Mouse (Mus musculus): ENCODE measurements at regions not wholly inside any gene's neighbourhood (a gene's known extent, or its start where the extent isn't known, plus 50 kb on each side); places are given as distances from the start of the nearest gene placed in this dataset.
A peak's percentile ranks its signal among the peaks of the same experiment; 100 is the strongest.

DNA sequence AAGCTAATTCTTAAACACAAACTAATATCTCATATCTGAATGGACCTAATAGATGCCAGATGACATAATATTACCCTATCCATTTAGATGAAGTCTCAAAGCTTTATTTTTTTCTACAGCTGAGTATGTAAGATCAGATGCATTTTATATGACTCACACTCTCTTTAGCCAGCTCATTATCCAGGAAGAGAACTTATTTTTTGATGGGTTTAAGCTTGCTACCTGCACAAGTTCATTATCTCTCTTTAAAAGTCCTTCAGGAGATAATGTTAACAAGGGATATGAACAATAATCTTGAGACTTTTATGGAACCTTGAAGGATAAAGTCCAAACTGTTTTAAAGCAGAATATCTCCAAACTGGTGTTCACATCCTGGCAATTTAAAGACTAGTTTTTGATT is 468.0 kb downstream of the Ebf1 start:
- no peaks in the 10 kb centered on the region for H3K9me3 ChIP-seq (ENCODE audit: control insufficient read depth, low read length)
- H3K27ac ChIP-seq (replicated peaks; ENCODE audit: low read depth, low read length), result no peak overlapping the region
- ATAC-seq (ENCODE audit: low FRiP score, low read depth) (peak; percentile 37; the same call in 1 of the 2 replicates), DNase-seq (ENCODE audit: low spot score) (no peak)
- no peak overlapping the region for H3K9ac ChIP-seq (ENCODE audit: low read depth, low read length, severe bottlenecking)
- peaks cover 7% of the 10 kb centered on the region; the same call in 1 of the 2 replicates for H3K4me1 ChIP-seq (ENCODE audit: control insufficient read depth, insufficient read depth, low read length)
- no peaks in the 10 kb centered on the region for H3K27me3 ChIP-seq (ENCODE audit: control insufficient read depth, insufficient read depth, low read length)
- no peak overlapping the region for H3K4me2 ChIP-seq (replicated peaks; ENCODE audit: low read depth, low read length, severe bottlenecking)
- no peak overlapping the region for H3K4me3 ChIP-seq (replicated peaks; ENCODE audit: low read length)
- no peak for TF ChIP-seq POLR2A (IDR thresholded peaks at IDR 0.05; ENCODE audit: borderline replicate concordance, extremely low read depth, insufficient read depth, insufficient read length)
- H3K36me3 ChIP-seq (ENCODE audit: control insufficient read depth, insufficient read depth, low read length), result no peaks in the 10 kb centered on the region

DNA sequence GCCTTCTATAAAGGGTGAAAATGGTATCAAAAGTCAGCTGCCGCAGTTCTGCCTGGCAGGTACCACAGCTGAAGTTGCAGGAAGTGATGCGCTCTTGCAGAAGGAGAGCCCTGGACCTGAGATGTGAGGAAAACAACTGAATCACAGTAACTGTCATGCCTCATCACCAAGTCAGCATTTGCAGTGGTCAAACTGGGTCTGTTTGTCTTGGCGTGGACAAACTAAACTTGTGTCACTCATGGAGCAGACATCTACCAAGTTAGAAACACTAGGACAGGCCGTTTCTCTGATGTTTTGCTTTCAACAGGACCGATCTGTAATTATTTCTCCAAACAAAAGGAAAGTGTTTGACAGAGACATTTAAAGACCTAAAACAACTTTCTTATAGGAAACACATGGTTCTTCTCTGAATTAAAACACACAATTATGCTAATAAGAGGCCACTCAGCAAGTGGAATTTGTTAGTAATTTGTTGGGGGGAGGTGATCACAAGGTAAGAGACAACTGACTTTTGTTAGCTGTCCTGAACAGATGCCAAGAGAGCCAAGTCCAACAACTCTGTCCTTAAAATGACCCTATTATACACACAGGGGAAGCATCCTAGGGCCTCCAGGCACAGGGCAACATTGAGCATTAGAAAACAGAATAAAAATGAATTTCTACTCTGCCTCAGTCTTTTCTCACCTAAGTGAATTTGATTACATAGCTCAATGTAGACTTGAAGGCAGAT is 470.2 kb downstream of the Ebf1 start:
- Histone ChIP-seq H3K27ac (replicated peaks; ENCODE audit: low read depth, low read length) (no peak overlapping the region), H3K4me1 (ENCODE audit: control insufficient read depth, insufficient read depth, low read length) (peaks cover 7% of the 10 kb centered on the region; the same call in 1 of the 2 replicates), H3K4me2 (replicated peaks; ENCODE audit: low read depth, low read length, severe bottlenecking) (no peak overlapping the region), H3K9me3 (ENCODE audit: control insufficient read depth, low read length) (no peaks in the 10 kb centered on the region), H3K27me3 (ENCODE audit: control insufficient read depth, insufficient read depth, low read length) (no peaks in the 10 kb centered on the region), H3K9ac (ENCODE audit: low read depth, low read length, severe bottlenecking) (no peak overlapping the region), H3K4me3 (replicated peaks; ENCODE audit: low read length) (no peak overlapping the region), H3K36me3 (ENCODE audit: control insufficient read depth, insufficient read depth, low read length) (no peaks in the 10 kb centered on the region)
- 61% methylated on average over 5 of the region's 5 CpGs for WGBS
- ATAC-seq (ENCODE audit: low FRiP score, low read depth) (no peak), DNase-seq (ENCODE audit: low spot score) (no peak)
- no peak for TF ChIP-seq POLR2A (IDR thresholded peaks at IDR 0.05; ENCODE audit: borderline replicate concordance, extremely low read depth, insufficient read depth, insufficient read length)

DNA sequence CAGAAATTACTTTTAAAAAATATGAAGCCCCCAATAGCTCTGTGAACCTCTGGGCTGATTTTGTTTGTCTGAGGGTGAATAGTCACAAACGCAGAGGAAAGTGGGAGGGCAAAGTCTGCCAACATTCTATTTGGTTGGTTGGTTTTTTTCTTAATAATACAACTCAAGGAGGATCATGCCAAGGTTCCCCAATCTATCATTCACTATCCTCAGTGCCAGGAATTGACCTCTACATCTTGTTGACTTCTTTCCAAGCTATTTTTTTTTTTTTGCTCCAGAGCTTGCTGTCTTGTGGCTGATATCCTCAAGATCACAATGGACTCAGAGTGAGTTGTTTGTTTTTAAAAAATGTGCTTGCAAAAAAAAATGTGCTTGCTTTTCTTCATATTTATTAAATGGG is 471.2 kb downstream of the Ebf1 start:
- no peak overlapping the region for H3K9ac ChIP-seq (ENCODE audit: low read depth, low read length, severe bottlenecking)
- DNase-seq (ENCODE audit: low spot score), result no peak
- no peak overlapping the region for H3K4me3 ChIP-seq (replicated peaks; ENCODE audit: low read length)
- 86% methylated on average over 1 of the region's 1 CpGs for WGBS
- H3K4me2 ChIP-seq (replicated peaks; ENCODE audit: low read depth, low read length, severe bottlenecking), result no peak overlapping the region
- no peaks in the 10 kb centered on the region for H3K9me3 ChIP-seq (ENCODE audit: control insufficient read depth, low read length)
- peaks cover 7% of the 10 kb centered on the region; the same call in 1 of the 2 replicates for H3K4me1 ChIP-seq (ENCODE audit: control insufficient read depth, insufficient read depth, low read length)
- no peak for TF ChIP-seq POLR2A (IDR thresholded peaks at IDR 0.05; ENCODE audit: borderline replicate concordance, extremely low read depth, insufficient read depth, insufficient read length)
- H3K27me3 ChIP-seq (ENCODE audit: control insufficient read depth, insufficient read depth, low read length), result no peaks in the 10 kb centered on the region
- no peak for ATAC-seq (ENCODE audit: low FRiP score, low read depth)
- H3K27ac ChIP-seq (replicated peaks; ENCODE audit: low read depth, low read length), result no peak overlapping the region
- no peaks in the 10 kb centered on the region for H3K36me3 ChIP-seq (ENCODE audit: control insufficient read depth, insufficient read depth, low read length)

DNA sequence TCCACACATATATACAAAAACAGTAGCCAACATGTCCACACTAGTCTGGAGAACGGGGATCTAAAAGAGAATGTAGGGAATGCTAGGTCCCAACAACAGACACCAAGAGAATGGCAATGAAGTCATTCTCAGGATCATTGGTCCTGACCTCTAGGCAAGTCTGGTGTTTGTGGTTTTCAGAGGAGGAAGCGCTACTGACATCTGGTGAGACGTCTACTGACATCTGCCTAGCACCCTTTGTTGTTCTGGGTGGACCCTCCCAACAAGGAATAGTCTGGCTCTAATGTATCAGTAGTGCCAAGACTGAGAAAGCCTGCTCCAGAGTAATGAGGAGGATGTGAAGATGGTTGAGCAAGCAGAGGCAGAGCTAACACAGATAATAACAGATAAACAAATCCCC is 472.4 kb downstream of the Ebf1 start:
- no peak overlapping the region for H3K27ac ChIP-seq (replicated peaks; ENCODE audit: low read depth, low read length)
- WGBS, result 64% methylated on average over 3 of the region's 3 CpGs
- H3K4me1 ChIP-seq (ENCODE audit: control insufficient read depth, insufficient read depth, low read length), result peaks cover 7% of the 10 kb centered on the region; the same call in 1 of the 2 replicates
- H3K4me3 ChIP-seq (replicated peaks; ENCODE audit: low read length), result no peak overlapping the region
- H3K4me2 ChIP-seq (replicated peaks; ENCODE audit: low read depth, low read length, severe bottlenecking), result no peak overlapping the region
- no peak overlapping the region for H3K9ac ChIP-seq (ENCODE audit: low read depth, low read length, severe bottlenecking)
- no peaks in the 10 kb centered on the region for H3K36me3 ChIP-seq (ENCODE audit: control insufficient read depth, insufficient read depth, low read length)
- no peak for TF ChIP-seq POLR2A (IDR thresholded peaks at IDR 0.05; ENCODE audit: borderline replicate concordance, extremely low read depth, insufficient read depth, insufficient read length)
- DNase-seq (ENCODE audit: low spot score) (no peak), ATAC-seq (ENCODE audit: low FRiP score, low read depth) (no peak)
- no peaks in the 10 kb centered on the region for H3K27me3 ChIP-seq (ENCODE audit: control insufficient read depth, insufficient read depth, low read length)
- H3K9me3 ChIP-seq (ENCODE audit: control insufficient read depth, low read length), result no peaks in the 10 kb centered on the region

DNA sequence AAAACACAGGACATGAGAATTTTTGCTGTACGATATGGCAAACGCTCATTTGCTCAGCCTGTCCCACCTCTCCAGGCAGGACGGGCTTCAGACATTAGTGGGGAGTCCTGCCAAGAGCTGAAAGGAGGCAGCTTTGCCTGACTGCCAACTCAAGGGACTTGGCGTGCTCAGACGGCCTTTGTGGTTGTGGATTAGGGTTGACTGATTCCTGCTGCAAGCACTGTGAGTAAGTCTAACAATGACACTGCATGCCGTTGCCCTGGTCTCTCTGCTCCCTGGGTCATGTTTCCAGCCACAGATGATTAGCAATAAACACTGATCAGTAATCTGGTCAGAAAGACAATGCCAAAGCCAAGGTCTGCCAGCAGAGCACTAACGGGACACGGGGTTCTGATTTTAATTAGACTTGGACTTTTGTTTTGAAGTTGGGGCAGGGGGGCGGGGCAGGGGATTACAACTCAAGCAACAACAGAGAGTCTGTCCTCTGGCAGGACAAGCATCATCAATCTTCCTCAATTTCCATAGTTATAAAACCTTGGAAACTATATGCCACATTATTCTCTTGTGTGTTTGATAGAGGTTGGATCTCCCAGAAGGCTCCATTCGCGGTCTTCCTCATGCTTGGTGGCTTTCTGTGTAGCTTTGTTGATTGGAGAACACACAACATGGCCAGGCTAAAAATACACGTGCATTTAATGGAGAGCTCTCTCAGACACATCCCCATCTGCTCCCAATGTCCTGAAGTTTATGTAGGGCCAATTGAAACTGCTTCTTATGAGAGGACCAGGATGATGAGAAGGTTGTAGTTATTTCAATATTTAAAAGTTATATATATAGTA is 486.6 kb downstream of the Ebf1 start:
- DNase-seq (ENCODE audit: low spot score) (peak; percentile 11), ATAC-seq (ENCODE audit: low FRiP score, low read depth) (no peak)
- H3K9me3 ChIP-seq (ENCODE audit: control insufficient read depth, low read length), result no peaks in the 10 kb centered on the region
- no peaks in the 10 kb centered on the region for H3K36me3 ChIP-seq (ENCODE audit: control insufficient read depth, insufficient read depth, low read length)
- WGBS, result 48% methylated on average over 12 of the region's 12 CpGs
- H3K4me3 ChIP-seq (replicated peaks; ENCODE audit: low read length), result no peak overlapping the region
- H3K27me3 ChIP-seq (ENCODE audit: control insufficient read depth, insufficient read depth, low read length), result no peaks in the 10 kb centered on the region
- no peak overlapping the region for H3K9ac ChIP-seq (ENCODE audit: low read depth, low read length, severe bottlenecking)
- H3K4me1 ChIP-seq (ENCODE audit: control insufficient read depth, insufficient read depth, low read length), result no peaks in the 10 kb centered on the region
- H3K27ac ChIP-seq (replicated peaks; ENCODE audit: low read depth, low read length), result no peak overlapping the region
- TF ChIP-seq POLR2A (IDR thresholded peaks at IDR 0.05; ENCODE audit: borderline replicate concordance, extremely low read depth, insufficient read depth, insufficient read length), result no peak
- no peak overlapping the region for H3K4me2 ChIP-seq (replicated peaks; ENCODE audit: low read depth, low read length, severe bottlenecking)

Measured in limb, embryonic 14.5 days (tissue).